Mouse (Mus musculus) forelimb bud, embryonic 11.5 days (tissue): ENCODE measurements around the gene Lrrc75a.

Experiments
- DNase-seq: peaks from one replicate; pipeline ENCODE4 v3.0.0-alpha.2; 2012; ENCODE audit warnings: low read depth, low spot score

Lrrc75a gene

GRCm38 (mm10) chr11:62557205-62557604, 91.1 kb downstream of the Lrrc75a start:
- no peak for DNase-seq

- no peak for DNase-seq
These were observed 92.4 kb downstream of the Lrrc75a start for GRCm38 (mm10) chr11:62555896-62556412.

- no peak for DNase-seq
These were observed 93.3 kb downstream of the Lrrc75a start for GRCm38 (mm10) chr11:62554934-62555517.
